Mouse (Mus musculus) stomach, postnatal 0 days (tissue): ENCODE data around the gene Trim8. TPM values are rescaled to one million over a fixed set of nuclear protein-coding genes. Genes with fewer than 3 reads are reported as not detected.

Source experiments
- ATAC-seq: fragments of 200-750 bp; cut with Nextera tagmentation; 2 replicates; pipeline ENCODE4 v1.8.0; 2017; ENCODE audit not compliant: low FRiP score, low TSS enrichment
- DNase-seq: peaks from one replicate; pipeline ENCODE4 v3.0.0-alpha.2; 2016; ENCODE audit warnings: low spot score
- H3K27ac ChIP-seq: fragments of 300-500 bp; sonication (generic); replicated peaks from 2 replicates; pipeline ENCODE4 v1.5.1; 2014; ENCODE audit warnings: mild to moderate bottlenecking, control low read depth
- H3K27me3 ChIP-seq: fragments of 300-500 bp; sonication (generic); 2 replicates; pipeline ENCODE4 v1.6.1; 2014; ENCODE audit warnings: low read length; ENCODE audit not compliant: control insufficient read depth, insufficient read depth
- H3K36me3 ChIP-seq: fragments of 300-500 bp; sonication (generic); 2 replicates; pipeline ENCODE4 v1.6.1; 2014; ENCODE audit warnings: low read length, mixed read lengths; ENCODE audit not compliant: control insufficient read depth, insufficient read depth
- H3K4me1 ChIP-seq: fragments of 300-500 bp; sonication (generic); replicated peaks from 2 replicates; pipeline ENCODE4 v1.6.1; 2014; ENCODE audit warnings: antibody characterized with exemption; ENCODE audit not compliant: control insufficient read depth, insufficient read depth
- H3K4me2 ChIP-seq: fragments of 300-500 bp; sonication (generic); replicated peaks from 2 replicates; pipeline ENCODE4 v1.6.1; 2014; ENCODE audit warnings: low read depth, mild to moderate bottlenecking, control low read depth, moderate library complexity
- H3K4me3 ChIP-seq: fragments of 300-500 bp; sonication (generic); 2 replicates; pipeline ENCODE4 v1.5.1; 2014; ENCODE audit warnings: low read depth, low read length, control low read depth
- H3K9ac ChIP-seq: fragments of 300-500 bp; sonication (generic); 2 replicates; pipeline ENCODE4 v1.6.1; 2014; ENCODE audit warnings: mild to moderate bottlenecking, low read length, control low read depth, mixed read lengths
- H3K9me3 ChIP-seq: fragments of 300-500 bp; sonication (generic); 2 replicates; pipeline ENCODE4 v1.6.1; 2016; ENCODE audit warnings: low read length; ENCODE audit not compliant: control insufficient read depth
- CTCF ChIP-seq: IDR thresholded peaks from 2 replicates; pipeline ENCODE4 v1.5.1; 2016; ENCODE audit warnings: antibody characterized with exemption, low read depth, mild to moderate bottlenecking, moderate library complexity
- EP300 ChIP-seq: optimal IDR thresholded peaks from 2 replicates; pipeline ENCODE3; 2016; ENCODE audit warnings: antibody characterized with exemption
- WGBS: fragments of 180-500 bp; shearing (Covaris S2); extraction: QIAGEN DNeasy Blood & Tissue Kit; methylation state at CpG from one replicate; pipeline ENCODE4 v1.1.7; 2014; 5-methylcytosine and 5-hydroxymethylcytosine counted together
- polyA plus RNA-seq: library from polyadenylated mRNA; unstranded; fragments of >200 nt; fragmentation: Nextera tagmentation; extraction: Ambion mirVana; gene quantifications from 2 replicates; pipeline ENCODE4 v1.2.1, GENCODE M21; 2015

Gene Trim8
- polyA plus RNA-seq, 1 experiment from 2014 or later, result 15.1 TPM

- Histone ChIP-seq H3K36me3 (peaks cover 12% of the 10 kb centered on the region), H3K4me2 (peak overlapping the region; percentile 91), H3K4me1 (peaks cover 29% of the 10 kb centered on the region), H3K4me3 (peak overlapping the region; percentile 97), H3K9ac (peak overlapping the region; percentile 99), H3K9me3 (no peaks in the 10 kb centered on the region), H3K27ac (peak overlapping the region; percentile 100), H3K27me3 (no peaks in the 10 kb centered on the region)
- no peak for DNase-seq
- ATAC-seq, result peak; percentile 0; the same call in 1 of the 2 replicates
- 0% methylated on average over 4 of the region's 4 CpGs for WGBS
- TF ChIP-seq CTCF (peak; percentile 58), EP300 (peak; percentile 93)
These were observed 2.6 kb downstream of the Trim8 start for GRCm38 (mm10) chr19:46504085-46504552.

- peak overlapping the region; percentile 91 for H3K4me2 ChIP-seq
- no peaks in the 10 kb centered on the region for H3K9me3 ChIP-seq
- no peak for ATAC-seq
- WGBS, result 36% methylated on average over 9 of the region's 9 CpGs
- peaks cover 12% of the 10 kb centered on the region for H3K36me3 ChIP-seq
- H3K9ac ChIP-seq, result peak overlapping the region; percentile 99
- H3K27me3 ChIP-seq, result no peaks in the 10 kb centered on the region
- no peak for TF ChIP-seq CTCF
- no peak for TF ChIP-seq EP300
- H3K4me3 ChIP-seq, result peak overlapping the region; percentile 97
- peak; percentile 54 for DNase-seq
- H3K4me1 ChIP-seq, result peaks cover 32% of the 10 kb centered on the region
- H3K27ac ChIP-seq, result peak overlapping the region; percentile 100
These were observed 3.4 kb downstream of the Trim8 start for GRCm38 (mm10) chr19:46504822-46505417.

DNA sequence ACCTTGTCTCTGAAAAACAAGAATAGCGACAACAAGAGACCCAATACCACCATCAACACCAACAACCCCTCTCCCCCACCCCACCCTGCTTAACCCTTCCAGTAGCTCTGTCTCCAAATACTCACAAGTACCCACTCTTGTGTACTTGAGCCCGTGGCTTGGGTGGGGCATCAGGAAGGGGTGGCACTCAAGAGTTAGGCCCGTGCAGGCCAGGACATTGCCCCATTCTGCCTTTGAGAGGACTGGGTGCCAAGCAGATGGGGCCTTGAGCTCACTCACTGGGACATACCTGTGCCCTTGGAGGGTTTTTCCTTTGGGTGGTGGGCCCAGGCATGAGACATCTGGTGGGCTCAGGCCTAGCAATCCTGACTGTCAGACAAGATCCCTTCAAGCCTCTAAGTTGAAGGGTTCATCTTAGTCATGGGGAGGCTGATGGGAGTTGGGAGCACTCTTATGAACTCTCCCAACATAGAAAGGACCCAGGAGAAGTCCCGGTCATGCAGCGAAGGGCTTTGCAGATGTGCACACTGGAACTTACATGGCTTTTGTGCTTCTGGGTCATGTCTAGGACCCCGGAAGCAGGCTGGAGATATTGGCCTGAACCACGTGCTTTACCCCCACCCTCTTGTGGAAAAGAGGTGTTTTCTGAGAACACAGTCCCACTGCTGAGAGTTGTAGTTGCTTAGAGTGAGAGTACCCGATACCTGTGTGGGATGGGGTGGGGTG lies 4.3 kb downstream of the Trim8 start:
- H3K4me3 ChIP-seq, result peak overlapping the region; percentile 18; the same call in 1 of the 2 replicates
- H3K4me1 ChIP-seq, result peaks cover 37% of the 10 kb centered on the region
- H3K27me3 ChIP-seq, result no peaks in the 10 kb centered on the region
- no peaks in the 10 kb centered on the region for H3K9me3 ChIP-seq
- WGBS, result 63% methylated on average over 8 of the region's 8 CpGs
- DNase-seq (peak; percentile 39), ATAC-seq (no peak)
- peak overlapping the region; percentile 51 for H3K9ac ChIP-seq
- no peak for TF ChIP-seq EP300
- TF ChIP-seq CTCF, result no peak
- H3K27ac ChIP-seq, result peak overlapping the region; percentile 100
- H3K4me2 ChIP-seq, result peak overlapping the region; percentile 91
- peaks cover 12% of the 10 kb centered on the region for H3K36me3 ChIP-seq

DNA sequence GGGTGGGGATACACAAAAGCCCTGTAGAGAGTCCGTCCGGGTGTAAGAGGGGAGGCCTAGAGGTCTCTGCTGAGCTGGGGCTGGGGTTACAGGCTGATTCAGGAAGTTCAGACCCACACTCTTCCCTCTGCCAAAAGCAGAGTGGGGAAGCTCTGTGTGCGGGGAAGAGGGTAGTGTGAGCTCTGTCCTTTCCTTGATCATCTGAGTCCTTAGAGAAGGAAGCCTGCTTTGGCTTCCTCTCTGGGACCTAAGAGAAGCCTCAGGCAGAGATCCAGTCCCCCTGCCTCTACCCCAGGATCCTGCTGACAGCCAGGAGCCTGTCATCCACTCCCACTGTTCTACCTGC lies 4.8 kb downstream of the Trim8 start:
- Histone ChIP-seq H3K9ac (peak overlapping the region; percentile 51), H3K4me1 (peaks cover 37% of the 10 kb centered on the region), H3K4me2 (peak overlapping the region; percentile 91), H3K36me3 (peaks cover 12% of the 10 kb centered on the region), H3K27me3 (no peaks in the 10 kb centered on the region), H3K4me3 (0 out of 2 replicates have a peak overlapping the region, but pooled peaks have one; percentile 8), H3K9me3 (no peaks in the 10 kb centered on the region), H3K27ac (peak overlapping the region; percentile 100)
- 26% methylated on average over 3 of the region's 3 CpGs for WGBS
- ATAC-seq, result no peak
- TF ChIP-seq EP300 (no peak), CTCF (no peak)
- no peak for DNase-seq

- Histone ChIP-seq H3K4me3 (no peak overlapping the region), H3K9me3 (no peaks in the 10 kb centered on the region), H3K36me3 (peaks cover 12% of the 10 kb centered on the region), H3K4me1 (peaks cover 37% of the 10 kb centered on the region), H3K4me2 (peak overlapping the region; percentile 23; the same call in 1 of the 2 replicates), H3K9ac (peak overlapping the region; percentile 51), H3K27me3 (no peaks in the 10 kb centered on the region), H3K27ac (peak overlapping the region; percentile 100)
- no peak for ATAC-seq
- TF ChIP-seq CTCF (no peak), EP300 (no peak)
- 71% methylated on average over 8 of the region's 8 CpGs for WGBS
- DNase-seq, result peak; percentile 25
These were observed 5.7 kb downstream of the Trim8 start for GRCm38 (mm10) chr19:46507181-46507581.

DNA sequence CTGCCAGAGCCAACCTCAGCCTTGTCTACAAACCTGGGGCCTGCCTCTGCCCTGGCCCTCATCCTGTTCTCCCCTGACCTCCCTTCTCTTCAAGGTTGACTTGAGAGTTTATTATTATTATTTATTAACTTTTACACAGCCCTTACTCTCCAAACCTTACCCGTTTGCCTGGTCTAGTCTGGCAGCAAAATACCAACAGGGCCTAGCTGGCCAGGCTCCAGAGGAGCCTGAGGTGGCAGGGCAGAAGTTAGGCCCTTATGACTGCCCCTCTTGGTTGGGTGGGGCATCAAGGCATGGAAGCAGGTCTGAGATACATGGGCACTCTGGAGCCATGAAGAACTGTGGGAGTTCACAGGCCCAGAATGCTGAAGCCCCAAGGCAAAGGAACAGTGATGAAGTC lies 6.3 kb downstream of the Trim8 start:
- peak overlapping the region; percentile 100 for H3K27ac ChIP-seq
- no peaks in the 10 kb centered on the region for H3K9me3 ChIP-seq
- DNase-seq, result peak; percentile 23
- peaks cover 17% of the 10 kb centered on the region for H3K36me3 ChIP-seq
- no peak for ATAC-seq
- peak overlapping the region; percentile 14; the same call in 1 of the 2 replicates for H3K9ac ChIP-seq
- H3K4me2 ChIP-seq, result no peak overlapping the region
- 38% methylated on average over 1 of the region's 1 CpGs for WGBS
- no peak for TF ChIP-seq CTCF
- TF ChIP-seq EP300, result no peak
- no peak overlapping the region for H3K4me3 ChIP-seq
- peaks cover 37% of the 10 kb centered on the region for H3K4me1 ChIP-seq
- no peaks in the 10 kb centered on the region for H3K27me3 ChIP-seq
